Comparison of ENCODE assay signal across 8 mouse cellular contexts in genomic region chr1:66176012-66176837, GRCm38 (mm10). TPM values are rescaled to one million over a fixed set of nuclear protein-coding genes. Genes with fewer than 3 reads are reported as not detected.
A peak's percentile ranks its signal among the peaks of the same experiment; 100 is the strongest.
DNase-seq lines count a peak whose midpoint lies in the region; ATAC-seq lines count a peak whose summit lies in the region.

No protein-coding gene starts in this region.

- no peaks in the 10 kb centered on the region for H3K36me3 ChIP-seq in kidney, embryonic 16.5 days (ENCODE audit: insufficient read depth, low read length)
- H3K36me3 ChIP-seq in embryonic facial prominence, embryonic 10.5 days (replicated peaks): no peaks in the 10 kb centered on the region
- H3K36me3 ChIP-seq in intestine, embryonic 16.5 days (ENCODE audit: control insufficient read depth, insufficient read depth, low read length): no peaks in the 10 kb centered on the region
- no peaks in the 10 kb centered on the region for H3K36me3 ChIP-seq in neural tube, embryonic 12.5 days

- no peak overlapping the region for H3K27ac ChIP-seq in kidney, embryonic 16.5 days (ENCODE audit: low read length)
- H3K27ac ChIP-seq in embryonic facial prominence, embryonic 10.5 days (replicated peaks): peak overlapping the region; percentile 80; the same call in 1 of the 2 replicates
- no peak overlapping the region for H3K27ac ChIP-seq in intestine, embryonic 16.5 days (ENCODE audit: low read length)
- peak overlapping the region; percentile 80; the same call in 1 of the 2 replicates for H3K27ac ChIP-seq in neural tube, embryonic 12.5 days

- peak overlapping the region; percentile 76 for H3K4me3 ChIP-seq in kidney, embryonic 16.5 days (ENCODE audit: low read length)
- H3K4me3 ChIP-seq in embryonic facial prominence, embryonic 10.5 days: peak overlapping the region; percentile 67
- peak overlapping the region; percentile 65 for H3K4me3 ChIP-seq in intestine, embryonic 16.5 days (ENCODE audit: low read length)
- H3K4me3 ChIP-seq in neural tube, embryonic 12.5 days: peak overlapping the region; percentile 82

- no peaks in the 10 kb centered on the region for H3K9me3 ChIP-seq in kidney, embryonic 16.5 days (ENCODE audit: low read length)
- no peaks in the 10 kb centered on the region for H3K9me3 ChIP-seq in embryonic facial prominence, embryonic 10.5 days
- no peaks in the 10 kb centered on the region for H3K9me3 ChIP-seq in intestine, embryonic 16.5 days (ENCODE audit: control insufficient read depth, low read length)
- no peaks in the 10 kb centered on the region for H3K9me3 ChIP-seq in neural tube, embryonic 12.5 days

- WGBS in kidney, embryonic 16.5 days: 30% methylated on average over 9 of the region's 9 CpGs
- WGBS in embryonic facial prominence, embryonic 10.5 days: 27% methylated on average over 9 of the region's 9 CpGs
- 32% methylated on average over 9 of the region's 9 CpGs for WGBS in intestine, embryonic 16.5 days
- WGBS in neural tube, embryonic 12.5 days: 16% methylated on average over 9 of the region's 9 CpGs

- no peaks in the 10 kb centered on the region for H3K27me3 ChIP-seq in kidney, embryonic 16.5 days (ENCODE audit: insufficient read depth, low read length)
- H3K27me3 ChIP-seq in embryonic facial prominence, embryonic 10.5 days (replicated peaks; ENCODE audit: low read depth, poor library complexity, severe bottlenecking): peaks cover 27% of the 10 kb centered on the region
- H3K27me3 ChIP-seq in intestine, embryonic 16.5 days (replicated peaks; ENCODE audit: control insufficient read depth, insufficient read depth, low read length): no peaks in the 10 kb centered on the region
- no peaks in the 10 kb centered on the region for H3K27me3 ChIP-seq in neural tube, embryonic 12.5 days (replicated peaks)

- H3K4me2 ChIP-seq in kidney, embryonic 16.5 days (replicated peaks; ENCODE audit: low read depth, low read length): peak overlapping the region; percentile 95
- H3K4me2 ChIP-seq in intestine, embryonic 16.5 days (ENCODE audit: low read depth, low read length): peak overlapping the region; percentile 96
- H3K4me2 ChIP-seq in neural tube, embryonic 12.5 days (replicated peaks): peak overlapping the region; percentile 68

- DNase-seq in kidney, adult 11 months: no peak
- DNase-seq in embryonic facial prominence, embryonic 10.5 days (ENCODE audit: low spot score): peak; percentile 25
- no peak for DNase-seq in thymus, postnatal 25 days
- no peak for DNase-seq in natural killer cell, adult 2 months (ENCODE audit: low spot score in 2 of 2)
- no peak for DNase-seq in adrenal gland, postnatal 36 days

- no peak for ATAC-seq in kidney, embryonic 16.5 days (ENCODE audit: low FRiP score, low TSS enrichment)
- no peak for ATAC-seq in intestine, embryonic 16.5 days
- peak; percentile 71 for ATAC-seq in neural tube, embryonic 12.5 days (ENCODE audit: low FRiP score, low read depth)

- H3K4me1 ChIP-seq in kidney, embryonic 16.5 days (ENCODE audit: insufficient read depth, low read length): peaks cover 10% of the 10 kb centered on the region
- H3K4me1 ChIP-seq in embryonic facial prominence, embryonic 10.5 days: peaks cover 24% of the 10 kb centered on the region
- H3K4me1 ChIP-seq in intestine, embryonic 16.5 days (ENCODE audit: control insufficient read depth, insufficient read depth, low read length): peaks cover 7% of the 10 kb centered on the region; the same call in 1 of the 2 replicates
- peaks cover 12% of the 10 kb centered on the region; the same call in 1 of the 2 replicates for H3K4me1 ChIP-seq in neural tube, embryonic 12.5 days

- H3K9ac ChIP-seq in kidney, embryonic 16.5 days (replicated peaks; ENCODE audit: low read length): no peak overlapping the region
- H3K9ac ChIP-seq in intestine, embryonic 16.5 days (ENCODE audit: low read depth, low read length): no peak overlapping the region
- H3K9ac ChIP-seq in neural tube, embryonic 12.5 days: peak overlapping the region; percentile 91

RNA-seq across cellular contexts. Expression of gene Map2, which starts 1.2 kb away (rescaled TPM):
- polyA plus RNA-seq in kidney, embryonic 16.5 days (2015; fragmentation: Nextera tagmentation; extraction: Ambion mirVana): 6.9 and 8.2 TPM in 2 replicates
- 32.0 and 36.2 TPM in 2 replicates for polyA plus RNA-seq in embryonic facial prominence, embryonic 10.5 days (2016; fragmentation: Nextera tagmentation; extraction: Ambion mirVana)
- 8.6 and 9.5 TPM in 2 replicates for polyA plus RNA-seq in intestine, embryonic 16.5 days (2015; fragmentation: Nextera tagmentation; extraction: Ambion mirVana)
- polyA plus RNA-seq in neural tube, embryonic 12.5 days (2016; fragmentation: Nextera tagmentation; extraction: Ambion mirVana): 348 and 355 TPM in 2 replicates
- total RNA-seq in adrenal gland, postnatal 36 days (2021): 10 to 100 TPM; 17.7 to 34.1 TPM

Comparison
In these comparisons a context has a peak if more than half of its experiments do, and no peak if none do; other contexts are left out.
1. H3K27ac ChIP-seq: peak in embryonic facial prominence, embryonic 10.5 days (single experiment) and neural tube, embryonic 12.5 days (single experiment); none in kidney, embryonic 16.5 days (single experiment) and intestine, embryonic 16.5 days (single experiment).
2. Peak in every context shown above with its lines, with median percentiles within 50 percentile points of each other: H3K4me2 ChIP-seq and H3K4me3 ChIP-seq.